ENCODE assay signal across 13 mouse cellular contexts in genomic region chr16:42635766-42636165, GRCm38 (mm10).
"Had no signal": no experiment of that assay in that cellular context is flagged by ENCODE, and none has a peak within 500 bp of the region (broad histone marks: within the 10 kb centered on the region; RNA-seq: fewer than 3 reads in every experiment).

No protein-coding gene starts in this region.

- H3K9ac ChIP-seq: liver, embryonic 12.5 days; liver, embryonic 14.5 days; lung, embryonic 15.5 days; midbrain, embryonic 12.5 days; neural tube, embryonic 12.5 days; stomach, embryonic 15.5 days had no signal

- DNase-seq: midbrain, embryonic 14.5 days; right cerebral cortex, postnatal 14 days; thymus, adult 2 months; thymus, postnatal 25 days; thymus, postnatal 4 days had no signal

- H3K4me2 ChIP-seq: liver, embryonic 12.5 days; lung, embryonic 15.5 days; midbrain, embryonic 12.5 days; neural tube, embryonic 12.5 days; stomach, embryonic 15.5 days had no signal

- ATAC-seq: liver, embryonic 12.5 days had no signal

- H3K4me3 ChIP-seq: liver, embryonic 12.5 days; lung, embryonic 15.5 days; midbrain, embryonic 10.5 days; midbrain, embryonic 12.5 days; neural tube, embryonic 12.5 days; stomach, embryonic 15.5 days had no signal

- H3K9me3 ChIP-seq: liver, embryonic 12.5 days; lung, embryonic 15.5 days; midbrain, embryonic 10.5 days; midbrain, embryonic 12.5 days; neural tube, embryonic 12.5 days; stomach, embryonic 15.5 days had no signal

- H3K27me3 ChIP-seq: liver, embryonic 12.5 days; lung, embryonic 15.5 days; midbrain, embryonic 12.5 days; neural tube, embryonic 12.5 days; stomach, embryonic 15.5 days had no signal

- H3K36me3 ChIP-seq: liver, embryonic 12.5 days; lung, embryonic 15.5 days; midbrain, embryonic 10.5 days; midbrain, embryonic 12.5 days; neural tube, embryonic 12.5 days; stomach, embryonic 15.5 days had no signal

- H3K27ac ChIP-seq: liver, embryonic 12.5 days; liver, embryonic 14.5 days; lung, embryonic 15.5 days; midbrain, embryonic 10.5 days; midbrain, embryonic 12.5 days; neural tube, embryonic 12.5 days; stomach, embryonic 15.5 days; stomach, postnatal 0 days had no signal

- H3K4me1 ChIP-seq: liver, embryonic 12.5 days; midbrain, embryonic 10.5 days; midbrain, embryonic 12.5 days; neural tube, embryonic 12.5 days; stomach, embryonic 15.5 days had no signal
